Mouse (Mus musculus): ENCODE measurements around the gene Golga3. TPM values are rescaled to one million over a fixed set of nuclear protein-coding genes. Genes with fewer than 3 reads are reported as not detected.
A peak's percentile ranks its signal among the peaks of the same experiment; 100 is the strongest.

Golga3 gene
- polyA plus RNA-seq, 1 experiment from 2014 or later = 22.0 TPM

DNA sequence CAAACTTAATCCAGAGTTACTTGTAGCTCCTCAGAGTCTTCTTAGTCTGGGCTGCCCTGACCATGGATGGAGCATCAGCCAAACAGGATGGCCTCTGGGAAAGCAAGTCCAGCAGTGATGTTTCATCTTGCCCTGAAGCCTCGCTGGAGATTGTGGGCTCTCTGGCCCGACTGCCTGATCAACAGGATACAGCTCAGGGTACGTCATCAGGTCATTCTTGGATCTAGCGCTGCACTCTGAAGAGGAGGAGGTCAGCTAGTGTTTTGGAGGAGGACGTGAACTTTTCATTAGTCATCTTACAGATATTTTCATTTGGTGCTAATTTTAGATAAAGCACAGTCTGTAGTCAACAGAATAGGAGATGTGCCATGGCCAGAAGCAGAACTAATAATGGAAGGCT, 5.2 kb downstream of the Golga3 start:
- Histone ChIP-seq H3K27me3 (no peaks in the 10 kb centered on the region), H3K9me3 (no peaks in the 10 kb centered on the region), H3K9ac (no peak overlapping the region), H3K36me3 (peaks cover 43% of the 10 kb centered on the region), H3K27ac (no peak overlapping the region), H3K4me2 (no peak overlapping the region), H3K4me3 (no peak overlapping the region), H3K4me1 (peaks cover 8% of the 10 kb centered on the region)
- WGBS = 81% methylated on average over 5 of the region's 5 CpGs
- ATAC-seq (ENCODE audit: borderline replicate concordance, extremely low read depth, low FRiP score, low TSS enrichment) = no peak

GRCm38 (mm10) chr5:110203164-110203895, 26.8 kb downstream of the Golga3 start:
- no peak overlapping the region for H3K9ac ChIP-seq
- H3K4me2 ChIP-seq = no peak overlapping the region
- H3K36me3 ChIP-seq = peaks cover 81% of the 10 kb centered on the region
- WGBS = 86% methylated on average over 10 of the region's 10 CpGs
- H3K4me3 ChIP-seq = no peak overlapping the region
- H3K9me3 ChIP-seq = no peaks in the 10 kb centered on the region
- H3K4me1 ChIP-seq = no peaks in the 10 kb centered on the region
- no peaks in the 10 kb centered on the region for H3K27me3 ChIP-seq
- ATAC-seq (ENCODE audit: borderline replicate concordance, extremely low read depth, low FRiP score, low TSS enrichment) = no peak
- H3K27ac ChIP-seq = no peak overlapping the region

DNA sequence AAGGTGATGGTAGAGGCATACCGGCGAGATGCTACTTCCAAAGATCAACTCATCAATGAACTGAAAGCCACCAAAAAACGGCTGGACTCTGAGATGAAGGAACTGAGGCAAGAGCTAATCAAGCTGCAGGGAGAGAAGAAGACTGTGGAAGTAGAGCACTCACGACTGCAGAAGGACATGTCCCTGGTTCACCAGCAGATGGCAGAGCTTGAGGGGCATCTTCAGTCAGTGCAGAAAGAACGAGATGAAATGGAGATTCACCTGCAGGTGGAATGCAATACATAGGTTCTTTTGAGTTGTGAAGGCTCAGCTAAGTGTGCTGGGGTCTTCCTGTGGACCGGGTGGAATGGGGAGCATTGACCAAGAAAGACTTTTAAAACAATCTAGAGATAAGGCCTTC, 28.3 kb downstream of the Golga3 start:
- 75% methylated on average over 6 of the region's 6 CpGs for WGBS
- H3K4me2 ChIP-seq = no peak overlapping the region
- peaks cover 91% of the 10 kb centered on the region for H3K36me3 ChIP-seq
- no peaks in the 10 kb centered on the region for H3K27me3 ChIP-seq
- no peak overlapping the region for H3K4me3 ChIP-seq
- no peak for ATAC-seq (ENCODE audit: borderline replicate concordance, extremely low read depth, low FRiP score, low TSS enrichment)
- no peaks in the 10 kb centered on the region for H3K9me3 ChIP-seq
- H3K9ac ChIP-seq = no peak overlapping the region
- no peak overlapping the region for H3K27ac ChIP-seq
- H3K4me1 ChIP-seq = no peaks in the 10 kb centered on the region

DNA sequence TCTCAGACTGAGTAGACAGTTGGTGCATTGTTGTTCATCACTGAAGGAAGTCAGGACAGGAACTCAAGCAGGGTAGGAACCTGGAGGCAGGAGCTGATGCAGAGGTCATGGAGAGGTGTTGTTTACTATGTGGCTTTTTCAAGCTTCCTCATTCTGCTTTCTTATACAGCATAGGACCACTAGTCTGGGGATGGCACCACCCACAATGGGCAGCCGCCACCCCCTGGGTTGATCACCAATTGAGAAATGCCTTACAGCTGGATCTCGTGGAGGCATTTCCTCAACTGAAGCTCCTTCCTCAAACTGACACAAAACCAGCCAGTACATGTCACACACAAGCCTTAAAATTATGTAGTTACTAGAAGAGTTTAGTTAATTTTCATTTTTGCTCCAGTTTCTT, 34.8 kb downstream of the Golga3 start:
- no peaks in the 10 kb centered on the region for H3K27me3 ChIP-seq
- no peak overlapping the region for H3K4me2 ChIP-seq
- H3K9me3 ChIP-seq = no peaks in the 10 kb centered on the region
- H3K36me3 ChIP-seq = peaks cover 94% of the 10 kb centered on the region
- 86% methylated on average over 2 of the region's 2 CpGs for WGBS
- no peaks in the 10 kb centered on the region for H3K4me1 ChIP-seq
- no peak for ATAC-seq (ENCODE audit: borderline replicate concordance, extremely low read depth, low FRiP score, low TSS enrichment)
- H3K4me3 ChIP-seq = no peak overlapping the region
- no peak overlapping the region for H3K27ac ChIP-seq
- no peak overlapping the region for H3K9ac ChIP-seq

GRCm38 (mm10) chr5:110216780-110217179, 40.3 kb downstream of the Golga3 start:
- Histone ChIP-seq H3K27ac (no peak overlapping the region), H3K4me3 (no peak overlapping the region), H3K27me3 (no peaks in the 10 kb centered on the region), H3K4me1 (no peaks in the 10 kb centered on the region), H3K9me3 (no peaks in the 10 kb centered on the region), H3K36me3 (peaks cover 94% of the 10 kb centered on the region), H3K9ac (no peak overlapping the region), H3K4me2 (no peak overlapping the region)
- WGBS = 87% methylated on average over 3 of the region's 3 CpGs
- no peak for ATAC-seq (ENCODE audit: borderline replicate concordance, extremely low read depth, low FRiP score, low TSS enrichment)

DNA sequence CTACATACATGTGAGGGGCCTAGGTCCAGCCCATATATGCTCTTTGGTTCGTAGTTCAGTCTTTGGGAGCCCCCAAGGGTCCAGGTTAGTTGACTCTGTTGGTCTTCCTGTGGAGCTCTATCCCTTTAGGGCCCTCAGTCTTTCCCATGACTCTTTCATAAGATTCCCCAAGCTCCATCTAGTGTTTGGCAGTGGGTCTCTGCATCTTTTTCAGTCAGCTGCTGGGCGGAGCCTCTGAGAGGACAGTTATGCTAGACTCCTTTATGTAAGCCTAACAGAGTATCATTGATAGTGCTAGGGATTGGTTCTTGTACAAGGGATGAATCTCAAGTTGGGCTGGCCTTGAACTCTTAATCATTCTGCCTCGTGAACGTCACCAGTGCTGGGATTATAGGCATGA, 43.8 kb downstream of the Golga3 start:
- no peaks in the 10 kb centered on the region for H3K4me1 ChIP-seq
- H3K27ac ChIP-seq = no peak overlapping the region
- 94% methylated on average over 4 of the region's 4 CpGs for WGBS
- no peak overlapping the region for H3K4me2 ChIP-seq
- no peaks in the 10 kb centered on the region for H3K9me3 ChIP-seq
- no peak overlapping the region for H3K9ac ChIP-seq
- H3K27me3 ChIP-seq = no peaks in the 10 kb centered on the region
- peaks cover 83% of the 10 kb centered on the region for H3K36me3 ChIP-seq
- no peak for ATAC-seq (ENCODE audit: borderline replicate concordance, extremely low read depth, low FRiP score, low TSS enrichment)
- no peak overlapping the region for H3K4me3 ChIP-seq

DNA sequence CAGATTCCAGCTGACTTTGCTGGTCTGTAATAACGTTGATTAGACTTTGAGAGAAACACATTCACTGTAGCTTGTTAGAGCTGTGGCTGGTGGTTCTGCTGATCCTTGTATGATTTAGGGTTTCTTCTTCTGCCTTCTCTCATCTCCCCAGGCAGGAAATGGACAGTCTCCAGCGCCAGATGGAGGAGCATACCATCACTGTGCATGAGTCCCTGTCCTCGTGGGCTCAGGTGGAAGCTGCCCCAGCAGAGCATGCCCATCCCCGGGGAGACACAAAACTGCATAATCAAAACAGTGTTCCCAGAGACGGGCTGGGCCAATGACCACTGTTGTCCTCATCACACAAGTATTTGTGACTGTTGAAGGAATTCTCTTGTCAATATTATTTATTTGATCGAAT, 46.3 kb downstream of the Golga3 start:
- no peaks in the 10 kb centered on the region for H3K4me1 ChIP-seq
- H3K36me3 ChIP-seq = peaks cover 65% of the 10 kb centered on the region
- no peak overlapping the region for H3K4me3 ChIP-seq
- no peaks in the 10 kb centered on the region for H3K27me3 ChIP-seq
- ATAC-seq (ENCODE audit: borderline replicate concordance, extremely low read depth, low FRiP score, low TSS enrichment) = no peak
- H3K9me3 ChIP-seq = no peaks in the 10 kb centered on the region
- H3K9ac ChIP-seq = no peak overlapping the region
- 83% methylated on average over 6 of the region's 6 CpGs for WGBS
- H3K27ac ChIP-seq = no peak overlapping the region
- H3K4me2 ChIP-seq = no peak overlapping the region

- Histone ChIP-seq H3K27ac (no peak overlapping the region), H3K4me1 (peaks cover 3% of the 10 kb centered on the region; the same call in 1 of the 2 replicates), H3K36me3 (peaks cover 45% of the 10 kb centered on the region), H3K27me3 (no peaks in the 10 kb centered on the region), H3K9me3 (no peaks in the 10 kb centered on the region), H3K4me2 (no peak overlapping the region), H3K4me3 (no peak overlapping the region), H3K9ac (no peak overlapping the region)
- WGBS = 89% methylated on average over 3 of the region's 3 CpGs
- no peak for ATAC-seq (ENCODE audit: borderline replicate concordance, extremely low read depth, low FRiP score, low TSS enrichment)
These were observed 48.6 kb downstream of the Golga3 start for GRCm38 (mm10) chr5:110225056-110225455.

GRCm38 (mm10) chr5:110227336-110227883, 50.9 kb downstream of the Golga3 start:
- H3K9me3 ChIP-seq = no peaks in the 10 kb centered on the region
- no peak overlapping the region for H3K9ac ChIP-seq
- H3K27ac ChIP-seq = no peak overlapping the region
- WGBS = 40% methylated on average over 1 of the region's 1 CpGs
- H3K27me3 ChIP-seq = no peaks in the 10 kb centered on the region
- H3K36me3 ChIP-seq = peaks cover 22% of the 10 kb centered on the region
- peaks cover 14% of the 10 kb centered on the region for H3K4me1 ChIP-seq
- no peak for ATAC-seq (ENCODE audit: borderline replicate concordance, extremely low read depth, low FRiP score, low TSS enrichment)
- no peak overlapping the region for H3K4me2 ChIP-seq
- no peak overlapping the region for H3K4me3 ChIP-seq

GRCm38 (mm10) chr5:110230401-110230779, 53.9 kb downstream of the Golga3 start:
- H3K27ac ChIP-seq = peak overlapping the region; percentile 97
- WGBS = 3% methylated on average over 8 of the region's 8 CpGs
- no peak for ATAC-seq (ENCODE audit: borderline replicate concordance, extremely low read depth, low FRiP score, low TSS enrichment)
- H3K9ac ChIP-seq = peak overlapping the region; percentile 91
- peak overlapping the region; percentile 76 for H3K4me2 ChIP-seq
- H3K4me1 ChIP-seq = peaks cover 14% of the 10 kb centered on the region
- peaks cover 17% of the 10 kb centered on the region; the same call in 1 of the 2 replicates for H3K36me3 ChIP-seq
- no peaks in the 10 kb centered on the region for H3K9me3 ChIP-seq
- no peaks in the 10 kb centered on the region for H3K27me3 ChIP-seq
- H3K4me3 ChIP-seq = peak overlapping the region; percentile 89

DNA sequence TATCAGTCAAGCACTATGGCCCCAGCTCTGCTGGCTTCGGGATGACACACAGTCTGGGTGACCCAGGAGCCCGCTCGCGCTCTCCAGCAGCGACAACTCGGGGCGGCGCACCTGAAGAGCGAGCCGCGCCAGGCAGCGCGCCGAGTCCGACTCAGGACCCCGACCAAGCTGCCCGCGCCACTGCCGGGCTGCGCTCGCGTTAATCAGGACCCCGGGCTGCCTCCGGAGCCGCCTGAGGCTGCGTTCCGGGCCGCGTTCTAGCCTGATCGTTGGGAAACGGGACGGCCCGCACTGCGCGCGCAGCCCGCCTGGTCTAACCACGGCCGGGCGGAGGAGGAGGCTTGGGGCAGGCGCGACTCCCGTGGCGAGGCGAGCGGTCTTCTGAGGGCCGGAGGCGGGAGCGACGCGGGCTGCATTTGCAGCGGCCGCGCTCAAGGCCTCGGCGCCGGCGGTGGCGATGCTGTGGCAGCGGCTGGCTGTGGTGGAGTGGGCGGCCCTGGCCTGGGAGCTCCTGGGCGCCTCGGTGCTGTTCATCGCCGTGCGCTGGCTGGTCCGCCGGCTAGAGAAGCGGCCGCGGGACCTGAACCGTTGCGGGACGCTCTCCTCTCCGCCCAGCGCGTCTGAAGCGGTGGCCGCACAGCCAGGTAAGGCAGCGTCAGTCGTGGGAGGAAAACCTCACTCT, 54.4 kb downstream of the Golga3 start, which contains the start of gene Ankle2:
TSS of gene Ankle2 (plus strand) at position 225 of the 682 bp plus-strand sequence.
- peak; percentile 96 for ATAC-seq (ENCODE audit: borderline replicate concordance, extremely low read depth, low FRiP score, low TSS enrichment)
- Histone ChIP-seq H3K27me3 (no peaks in the 10 kb centered on the region), H3K27ac (peak within 1 kb of the TSS; percentile 97), H3K9me3 (no peaks in the 10 kb centered on the region), H3K4me2 (peak within 1 kb of the TSS; percentile 76), H3K36me3 (peaks cover 20% of the 10 kb centered on the region; the same call in 1 of the 2 replicates), H3K4me1 (peaks cover 14% of the 10 kb centered on the region), H3K4me3 (peak within 1 kb of the TSS; percentile 89), H3K9ac (peak within 1 kb of the TSS; percentile 91)
- under 1% methylated on average over 62 of the region's 81 CpGs for WGBS

GRCm38 (mm10) chr5:110231638-110232037, 55.1 kb downstream of the Golga3 start:
- Histone ChIP-seq H3K27ac (no peak overlapping the region), H3K4me1 (peaks cover 14% of the 10 kb centered on the region), H3K9ac (peak overlapping the region; percentile 91), H3K9me3 (no peaks in the 10 kb centered on the region), H3K27me3 (no peaks in the 10 kb centered on the region), H3K36me3 (peaks cover 28% of the 10 kb centered on the region), H3K4me3 (peak overlapping the region; percentile 89), H3K4me2 (peak overlapping the region; percentile 76)
- no peak for ATAC-seq (ENCODE audit: borderline replicate concordance, extremely low read depth, low FRiP score, low TSS enrichment)
- 39% methylated on average over 13 of the region's 13 CpGs for WGBS
